Mouse (Mus musculus) heart, embryonic 13.5 days (tissue): ENCODE data around the gene Sbk1. TPM values are rescaled to one million over a fixed set of nuclear protein-coding genes. Genes with fewer than 3 reads are reported as not detected.

Experiments used
- ATAC-seq: fragments of 200-750 bp; cut with Nextera tagmentation; 2 replicates; pipeline ENCODE4 v1.8.0; 2017; ENCODE audit warnings: moderate TSS enrichment; ENCODE audit not compliant: insufficient number of reproducible peaks, low FRiP score, low TSS enrichment; ENCODE audit errors: extremely low read depth
- H3K27ac ChIP-seq: fragments of 300-500 bp; sonication (generic); replicated peaks from 2 replicates; pipeline ENCODE4 v1.5.1; 2015; ENCODE audit warnings: moderate library complexity, mild to moderate bottlenecking, inconsistent platforms
- H3K27me3 ChIP-seq: fragments of 300-500 bp; sonication (generic); replicated peaks from 2 replicates; pipeline ENCODE4 v1.6.1; 2015; ENCODE audit warnings: mild to moderate bottlenecking, inconsistent platforms
- H3K36me3 ChIP-seq: fragments of 300-500 bp; sonication (generic); 2 replicates; pipeline ENCODE4 v1.6.1; 2015; ENCODE audit warnings: mild to moderate bottlenecking, inconsistent platforms
- H3K4me1 ChIP-seq: fragments of 300-500 bp; sonication (generic); 2 replicates; pipeline ENCODE4 v1.6.1; 2015; ENCODE audit warnings: inconsistent platforms
- H3K4me2 ChIP-seq: fragments of 300-500 bp; sonication (generic); 2 replicates; pipeline ENCODE4 v1.6.1; 2015; ENCODE audit warnings: inconsistent platforms, mild to moderate bottlenecking, moderate library complexity
- H3K4me3 ChIP-seq: fragments of 300-500 bp; sonication (generic); 2 replicates; pipeline ENCODE4 v1.5.1; 2015; ENCODE audit warnings: moderate library complexity, mild to moderate bottlenecking, inconsistent platforms
- H3K9ac ChIP-seq: fragments of 300-500 bp; sonication (generic); 2 replicates; pipeline ENCODE4 v1.6.1; 2015; ENCODE audit warnings: inconsistent platforms, mild to moderate bottlenecking, moderate library complexity
- H3K9me3 ChIP-seq: fragments of 300-500 bp; sonication (generic); 2 replicates; pipeline ENCODE4 v1.6.1; 2016; ENCODE audit warnings: inconsistent platforms
- WGBS: fragments of 180-500 bp; shearing (Covaris S2); methylation state at CpG from one replicate; pipeline ENCODE4 v1.1.7; 2015; ENCODE audit warnings: mixed read lengths; 5-methylcytosine and 5-hydroxymethylcytosine counted together
- polyA plus RNA-seq: library from polyadenylated mRNA; unstranded; fragments of >200 nt; fragmentation: Nextera tagmentation; extraction: Ambion mirVana; gene quantifications from 2 replicates; pipeline ENCODE4 v1.2.1, GENCODE M21; 2015

Gene Sbk1
- polyA plus RNA-seq, 1 experiment from 2014 or later, result 12.7 TPM

DNA sequence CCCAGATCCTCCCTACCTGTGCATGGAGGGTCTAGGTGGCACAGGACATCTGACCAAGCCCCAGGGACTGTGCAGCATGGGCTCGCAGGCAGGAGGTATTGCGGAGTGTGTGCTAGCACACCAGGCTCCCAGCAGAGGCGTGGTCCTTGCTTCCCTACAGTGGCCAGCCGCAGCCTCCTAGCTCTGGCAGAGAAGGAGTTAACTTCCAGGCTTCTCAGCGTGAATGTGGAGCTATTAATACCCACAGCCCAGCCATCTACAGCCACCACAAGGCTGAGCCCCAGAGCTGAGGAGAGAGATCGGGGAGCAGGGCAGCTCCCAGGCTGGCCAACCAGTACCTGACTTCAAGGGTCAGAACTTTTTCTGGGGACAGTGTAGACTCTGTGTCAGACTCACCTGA is 24.3 kb upstream of the Sbk1 start:
- H3K4me1 ChIP-seq, result peaks cover 40% of the 10 kb centered on the region
- peak overlapping the region; percentile 82 for H3K9ac ChIP-seq
- H3K4me2 ChIP-seq, result peak overlapping the region; percentile 69
- ATAC-seq, result peak; percentile 37; the same call in 1 of the 2 replicates
- no peaks in the 10 kb centered on the region for H3K9me3 ChIP-seq
- H3K4me3 ChIP-seq, result peak overlapping the region; percentile 54
- no peaks in the 10 kb centered on the region for H3K36me3 ChIP-seq
- H3K27ac ChIP-seq, result peak overlapping the region; percentile 69
- WGBS, result 1% methylated on average over 6 of the region's 6 CpGs
- peaks cover 13% of the 10 kb centered on the region; the same call in 1 of the 2 replicates for H3K27me3 ChIP-seq

DNA sequence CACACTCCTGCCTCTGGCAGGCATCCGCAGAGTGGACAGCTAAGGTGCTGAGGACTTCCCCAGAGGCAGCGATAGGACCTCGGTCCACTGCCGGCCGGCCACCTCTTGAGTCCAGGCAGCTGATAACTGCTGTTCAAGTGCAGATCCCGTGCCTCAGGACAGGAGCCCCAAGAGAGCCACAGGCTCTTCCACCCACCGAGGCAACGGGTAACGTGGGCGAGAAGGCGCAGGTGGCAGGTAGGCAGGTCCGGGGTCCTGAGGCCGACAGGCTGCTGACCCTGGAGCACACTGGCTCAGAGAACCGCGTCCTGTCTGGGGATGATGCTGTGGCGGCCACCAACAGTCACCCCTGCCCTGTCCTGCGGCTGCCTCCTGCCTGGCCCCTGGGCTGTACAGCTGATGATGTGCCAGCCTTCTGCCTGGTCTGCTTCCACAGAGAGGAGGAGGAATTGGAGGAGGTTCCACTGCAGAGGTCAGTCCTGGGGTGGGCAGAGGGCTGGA is 23.7 kb upstream of the Sbk1 start:
- peak overlapping the region; percentile 69 for H3K27ac ChIP-seq
- peak overlapping the region; percentile 82 for H3K9ac ChIP-seq
- peak overlapping the region; percentile 69 for H3K4me2 ChIP-seq

DNA sequence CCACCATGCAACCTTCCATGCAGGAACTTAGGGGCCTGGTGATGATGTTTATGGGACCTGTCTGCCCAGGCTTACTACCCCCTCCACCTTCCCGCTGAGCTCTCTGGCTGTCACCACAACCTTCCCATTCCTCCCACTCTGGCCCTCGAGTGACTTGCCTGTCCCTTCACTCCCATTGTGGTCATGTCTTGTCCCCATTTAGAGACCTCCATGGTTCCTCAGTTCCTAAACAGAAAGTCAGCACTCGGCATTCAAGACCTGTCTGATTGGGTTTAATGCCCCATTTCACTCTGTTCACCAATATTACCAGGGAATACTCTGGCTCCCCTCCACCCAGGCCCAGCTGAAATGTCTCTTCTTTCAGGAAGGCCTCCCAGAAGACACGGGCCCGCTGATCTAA is 23.3 kb upstream of the Sbk1 start:
- peaks cover 13% of the 10 kb centered on the region; the same call in 1 of the 2 replicates for H3K27me3 ChIP-seq
- H3K4me1 ChIP-seq, result peaks cover 40% of the 10 kb centered on the region
- H3K4me2 ChIP-seq, result peak overlapping the region; percentile 69
- H3K4me3 ChIP-seq, result peak overlapping the region; percentile 54
- H3K27ac ChIP-seq, result 0 out of 2 replicates have a peak overlapping the region, but pooled peaks have one; percentile 69
- no peak for ATAC-seq
- WGBS, result 69% methylated on average over 5 of the region's 5 CpGs
- H3K9ac ChIP-seq, result peak overlapping the region; percentile 82
- no peaks in the 10 kb centered on the region for H3K36me3 ChIP-seq
- no peaks in the 10 kb centered on the region for H3K9me3 ChIP-seq

More for the DNA sequence above, 23.7 kb upstream of the Sbk1 start:
- H3K9me3 ChIP-seq, result no peaks in the 10 kb centered on the region
- 0 out of 2 replicates have a peak, but pooled peaks have one; percentile 13 for ATAC-seq
- H3K4me1 ChIP-seq, result peaks cover 40% of the 10 kb centered on the region
- WGBS, result 20% methylated on average over 17 of the region's 17 CpGs
- H3K36me3 ChIP-seq, result no peaks in the 10 kb centered on the region
- peaks cover 13% of the 10 kb centered on the region; the same call in 1 of the 2 replicates for H3K27me3 ChIP-seq
- peak overlapping the region; percentile 54 for H3K4me3 ChIP-seq

DNA sequence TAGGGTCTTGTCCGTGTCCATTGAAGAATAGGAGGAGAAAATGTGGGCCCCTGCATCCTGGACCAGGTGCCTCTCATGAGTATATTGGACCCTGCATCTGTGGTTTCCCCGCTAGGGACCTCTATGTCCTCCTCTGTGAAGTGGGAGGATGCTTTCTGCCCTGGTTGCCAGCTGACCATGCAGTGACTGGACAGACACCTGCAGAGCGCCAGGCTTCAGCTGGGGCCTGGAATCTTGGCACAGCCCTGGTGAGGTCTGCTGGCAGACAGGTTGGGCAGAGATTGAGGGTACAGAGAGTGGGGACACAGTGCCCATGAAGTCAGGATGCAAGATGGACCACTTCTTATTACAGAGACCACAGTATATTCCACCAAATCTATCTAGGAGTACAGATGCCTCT is 22.4 kb upstream of the Sbk1 start:
- H3K27me3 ChIP-seq, result peaks cover 13% of the 10 kb centered on the region; the same call in 1 of the 2 replicates
- H3K4me2 ChIP-seq, result peak overlapping the region; percentile 69; the same call in 1 of the 2 replicates
- H3K27ac ChIP-seq, result no peak overlapping the region
- ATAC-seq, result no peak
- no peaks in the 10 kb centered on the region for H3K36me3 ChIP-seq
- H3K4me3 ChIP-seq, result no peak overlapping the region
- H3K9ac ChIP-seq, result no peak overlapping the region
- WGBS, result 72% methylated on average over 3 of the region's 3 CpGs
- no peaks in the 10 kb centered on the region for H3K9me3 ChIP-seq
- H3K4me1 ChIP-seq, result peaks cover 40% of the 10 kb centered on the region

DNA sequence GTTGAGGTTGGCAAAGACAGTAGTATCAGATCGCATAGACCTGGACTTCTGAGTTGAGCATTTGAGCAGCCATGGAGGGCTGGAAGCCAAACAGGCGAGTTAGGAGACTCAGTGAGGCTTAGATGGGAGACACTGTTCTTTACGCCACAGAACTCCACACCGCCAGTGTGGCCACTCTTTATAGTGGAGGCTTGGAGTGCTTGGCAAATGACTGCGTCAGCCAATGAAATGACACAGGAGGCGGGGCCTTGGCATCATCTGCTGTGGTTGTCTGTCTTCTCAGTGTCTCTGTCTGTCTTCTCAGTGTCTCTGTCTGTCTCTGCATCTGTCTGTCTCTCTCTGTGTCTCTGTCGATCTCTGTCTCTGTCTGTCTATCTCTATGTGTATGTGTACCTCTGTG is 21.9 kb upstream of the Sbk1 start:
- peaks cover 13% of the 10 kb centered on the region; the same call in 1 of the 2 replicates for H3K27me3 ChIP-seq
- H3K9me3 ChIP-seq, result no peaks in the 10 kb centered on the region
- H3K36me3 ChIP-seq, result no peaks in the 10 kb centered on the region
- H3K4me2 ChIP-seq, result no peak overlapping the region; the same call in 1 of the 2 replicates
- no peak overlapping the region for H3K4me3 ChIP-seq
- H3K4me1 ChIP-seq, result peaks cover 40% of the 10 kb centered on the region
- no peak for ATAC-seq
- 78% methylated on average over 7 of the region's 7 CpGs for WGBS
- no peak overlapping the region for H3K27ac ChIP-seq
- H3K9ac ChIP-seq, result no peak overlapping the region

DNA sequence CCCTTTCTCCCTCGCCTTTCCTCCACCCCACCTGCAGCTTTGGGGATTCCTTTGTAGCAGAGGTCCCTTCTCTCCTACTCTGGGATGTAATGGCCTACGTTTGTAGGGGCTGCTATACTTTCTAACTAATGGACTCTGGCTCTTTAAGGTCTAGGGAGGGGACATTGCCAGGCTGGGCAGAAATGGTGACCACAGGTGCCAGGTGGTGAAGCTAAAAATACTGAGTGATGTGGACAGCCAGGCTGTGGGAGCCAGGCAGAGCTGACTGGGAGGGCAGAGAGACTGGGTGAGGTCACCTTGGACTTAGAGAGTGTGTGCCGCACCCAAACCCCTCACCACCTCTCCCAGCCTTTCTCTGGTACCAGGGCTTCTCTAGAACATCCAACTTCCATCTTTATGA is 20.7 kb upstream of the Sbk1 start:
- no peak overlapping the region for H3K4me2 ChIP-seq
- WGBS, result 56% methylated on average over 3 of the region's 3 CpGs
- H3K27me3 ChIP-seq, result peaks cover 13% of the 10 kb centered on the region; the same call in 1 of the 2 replicates
- ATAC-seq, result no peak
- no peak overlapping the region for H3K4me3 ChIP-seq
- H3K36me3 ChIP-seq, result no peaks in the 10 kb centered on the region
- no peaks in the 10 kb centered on the region for H3K9me3 ChIP-seq
- peaks cover 40% of the 10 kb centered on the region for H3K4me1 ChIP-seq
- H3K9ac ChIP-seq, result 0 out of 2 replicates have a peak overlapping the region, but pooled peaks have one; percentile 58
- 0 out of 2 replicates have a peak overlapping the region, but pooled peaks have one; percentile 29 for H3K27ac ChIP-seq

DNA sequence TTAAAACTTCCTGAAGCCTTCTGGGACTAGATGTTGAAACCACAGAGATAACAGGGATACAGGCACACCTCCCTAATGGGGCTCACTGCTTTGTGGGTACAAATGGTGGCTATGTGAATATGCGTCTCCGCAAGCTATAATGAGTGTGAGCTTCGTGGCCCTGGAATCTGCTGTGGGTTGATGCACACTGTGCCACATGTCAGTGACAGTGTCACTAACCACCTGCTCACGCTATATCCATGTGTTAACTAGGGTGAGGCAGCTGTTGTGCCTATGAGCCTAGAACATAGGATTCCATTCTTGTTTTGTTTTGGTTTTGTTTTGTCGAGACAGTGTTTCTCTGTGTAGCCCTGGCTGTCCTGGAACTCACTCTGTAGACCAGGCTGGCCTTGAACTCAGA is 20.2 kb upstream of the Sbk1 start:
- H3K36me3 ChIP-seq, result no peaks in the 10 kb centered on the region
- H3K9me3 ChIP-seq, result no peaks in the 10 kb centered on the region
- ATAC-seq, result no peak
- no peak overlapping the region for H3K4me3 ChIP-seq
- no peak overlapping the region for H3K4me2 ChIP-seq
- H3K27me3 ChIP-seq, result peaks cover 11% of the 10 kb centered on the region; the same call in 1 of the 2 replicates
- 85% methylated on average over 5 of the region's 5 CpGs for WGBS
- H3K4me1 ChIP-seq, result peaks cover 40% of the 10 kb centered on the region
- H3K9ac ChIP-seq, result no peak overlapping the region
- H3K27ac ChIP-seq, result 0 out of 2 replicates have a peak overlapping the region, but pooled peaks have one; percentile 29

DNA sequence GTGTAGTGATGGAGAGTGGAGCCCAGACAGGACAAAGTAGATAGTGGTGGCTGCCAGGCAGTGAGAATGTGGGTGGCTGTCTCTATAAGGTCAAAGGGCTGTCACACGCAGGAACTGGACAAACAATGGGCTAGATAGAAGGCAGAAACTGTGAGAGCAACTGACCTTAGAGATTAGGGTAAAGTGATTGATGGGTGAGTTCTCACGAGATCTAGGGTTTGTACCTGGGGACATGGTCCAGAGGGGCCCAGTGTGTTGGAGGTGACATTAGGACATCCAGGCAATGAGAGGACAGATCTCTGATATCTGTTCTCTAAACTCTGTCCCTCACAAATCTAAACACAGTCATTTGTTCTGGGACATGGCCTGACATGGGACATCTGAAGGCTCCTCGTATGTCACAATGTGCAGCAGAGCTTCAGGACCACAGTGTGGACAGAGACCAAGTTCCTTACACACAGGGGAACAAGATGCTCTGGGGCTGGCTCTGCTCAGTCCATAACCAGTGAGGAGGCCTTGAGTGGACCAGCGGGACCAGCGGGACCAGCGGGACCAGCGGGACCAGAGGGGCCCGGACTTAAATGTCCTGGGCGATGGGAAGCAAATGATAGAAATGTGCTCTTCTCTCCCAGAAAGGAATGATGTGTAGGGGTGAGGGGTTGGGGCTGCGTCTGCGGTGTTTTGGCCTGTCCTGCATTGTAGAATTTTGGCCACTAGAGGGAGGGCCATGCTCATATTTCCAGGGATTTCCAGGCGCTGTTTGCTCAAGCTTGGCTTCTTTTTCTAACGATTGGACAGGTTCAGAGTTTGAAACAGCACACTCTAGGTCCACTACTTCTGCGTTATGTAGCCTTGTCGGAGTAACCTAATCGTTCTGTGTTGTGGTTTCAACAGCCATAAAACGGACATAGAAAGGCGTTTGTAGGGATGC is 11.9 kb upstream of the Sbk1 start:
- peaks cover 6% of the 10 kb centered on the region for H3K27me3 ChIP-seq
- H3K4me2 ChIP-seq, result no peak overlapping the region
- no peaks in the 10 kb centered on the region for H3K9me3 ChIP-seq
- no peak overlapping the region for H3K27ac ChIP-seq
- no peak overlapping the region for H3K4me3 ChIP-seq
- no peaks in the 10 kb centered on the region for H3K36me3 ChIP-seq
- H3K9ac ChIP-seq, result no peak overlapping the region
- ATAC-seq, result no peak
- WGBS, result 10% methylated on average over 18 of the region's 18 CpGs
- H3K4me1 ChIP-seq, result peaks cover 15% of the 10 kb centered on the region

DNA sequence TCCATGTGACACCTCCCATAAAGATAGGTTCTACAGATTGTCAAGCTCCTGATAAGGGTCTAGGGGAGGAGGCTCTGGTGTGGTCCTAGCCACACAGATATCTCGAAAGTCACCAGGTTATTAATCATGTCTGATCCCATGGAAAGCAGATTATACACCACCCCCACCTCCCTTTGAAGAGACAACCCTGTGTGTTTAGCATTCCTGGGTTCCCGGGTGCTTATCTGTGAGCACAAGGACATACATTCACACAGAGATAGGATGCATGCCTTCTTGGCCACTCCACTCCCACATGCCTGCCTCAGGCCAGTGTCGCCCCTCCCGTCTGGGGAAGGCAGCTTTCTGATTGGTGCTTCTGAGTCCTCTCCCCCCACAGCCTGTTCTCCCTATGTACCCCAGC is 10.6 kb upstream of the Sbk1 start:
- Histone ChIP-seq H3K27me3 (peaks cover 6% of the 10 kb centered on the region), H3K4me1 (peaks cover 28% of the 10 kb centered on the region), H3K9ac (no peak overlapping the region), H3K4me3 (no peak overlapping the region), H3K4me2 (no peak overlapping the region), H3K9me3 (no peaks in the 10 kb centered on the region), H3K27ac (no peak overlapping the region), H3K36me3 (no peaks in the 10 kb centered on the region)
- ATAC-seq, result no peak
- 26% methylated on average over 4 of the region's 4 CpGs for WGBS

DNA sequence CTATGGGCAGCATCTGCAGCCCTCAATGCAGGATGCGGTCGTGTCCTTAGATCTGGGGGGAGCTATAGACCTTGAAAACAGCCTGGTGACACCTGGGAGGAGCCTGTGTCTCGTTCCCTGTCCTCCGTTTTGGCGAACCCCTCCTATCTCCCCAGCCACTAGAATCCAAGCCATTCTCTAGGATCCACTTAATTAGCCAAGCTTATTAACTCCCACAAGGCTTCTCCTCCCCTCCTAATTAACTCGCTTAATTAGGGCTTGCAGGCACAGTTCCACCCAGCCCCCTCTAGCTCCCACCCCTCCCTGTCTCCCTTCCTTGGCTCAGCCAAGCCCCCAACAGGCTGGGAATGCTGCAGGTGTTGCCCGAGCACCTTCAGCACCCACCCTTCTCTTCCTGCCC is 8.5 kb upstream of the Sbk1 start:
- H3K9me3 ChIP-seq, result no peaks in the 10 kb centered on the region
- no peak for ATAC-seq
- 34% methylated on average over 7 of the region's 7 CpGs for WGBS
- no peaks in the 10 kb centered on the region for H3K36me3 ChIP-seq
- H3K9ac ChIP-seq, result no peak overlapping the region
- no peak overlapping the region for H3K4me2 ChIP-seq
- H3K27me3 ChIP-seq, result peaks cover 13% of the 10 kb centered on the region
- no peak overlapping the region for H3K27ac ChIP-seq
- H3K4me3 ChIP-seq, result no peak overlapping the region
- peaks cover 28% of the 10 kb centered on the region for H3K4me1 ChIP-seq

DNA sequence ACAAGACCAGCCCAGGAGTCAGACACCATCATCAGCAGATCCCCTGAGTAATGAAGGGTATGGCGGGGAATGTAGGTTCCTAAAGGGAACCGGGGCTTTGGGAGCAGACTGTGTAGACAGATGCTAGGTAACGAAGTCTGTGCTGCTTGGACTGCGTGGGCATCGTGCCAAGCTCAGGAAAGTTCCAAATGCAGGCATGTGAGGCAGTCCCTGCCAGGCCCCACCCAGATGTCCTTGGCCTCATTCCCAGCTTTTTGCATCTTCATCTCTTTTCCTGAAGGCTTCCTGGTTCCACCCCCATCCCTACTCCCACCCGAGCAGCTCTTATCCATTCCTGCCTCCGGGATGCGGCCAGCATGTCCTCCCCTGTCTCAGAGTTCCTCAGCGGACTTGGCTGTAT is 6.5 kb upstream of the Sbk1 start:
- H3K4me3 ChIP-seq, result no peak overlapping the region
- H3K9me3 ChIP-seq, result no peaks in the 10 kb centered on the region
- H3K36me3 ChIP-seq, result no peaks in the 10 kb centered on the region
- no peak for ATAC-seq
- peaks cover 27% of the 10 kb centered on the region for H3K4me1 ChIP-seq
- H3K27ac ChIP-seq, result no peak overlapping the region
- WGBS, result 41% methylated on average over 9 of the region's 9 CpGs
- no peak overlapping the region for H3K9ac ChIP-seq
- 0 out of 2 replicates have a peak overlapping the region, but pooled peaks have one; percentile 0 for H3K4me2 ChIP-seq
- H3K27me3 ChIP-seq, result peaks cover 19% of the 10 kb centered on the region; the same call in 1 of the 2 replicates
